Mouse (Mus musculus) embryonic fibroblast, embryonic 13.5 days (primary cell): ENCODE results near the gene Yju2. TPM values are rescaled to one million over a fixed set of nuclear protein-coding genes. Genes with fewer than 3 reads are reported as not detected.
A peak's percentile ranks its signal among the peaks of the same experiment; 100 is the strongest.

Experiments
- H3K27ac ChIP-seq: 2 replicates; pipeline ENCODE4 v1.5.1; 2012; ENCODE audit warnings: low read length, control low read depth, inconsistent platforms; ENCODE audit not compliant: insufficient read depth
- H3K4me1 ChIP-seq: 2 replicates; pipeline ENCODE4 v1.6.1; 2011; ENCODE audit warnings: low read length; ENCODE audit not compliant: control insufficient read depth, insufficient read depth
- H3K4me3 ChIP-seq: 2 replicates; pipeline ENCODE4 v1.5.1; 2011; ENCODE audit warnings: mild to moderate bottlenecking, control low read depth, low read length; ENCODE audit not compliant: insufficient read depth
- CTCF ChIP-seq: IDR thresholded peaks from 2 replicates; pipeline ENCODE4 v1.5.1; 2011; ENCODE audit warnings: mild to moderate bottlenecking, control low read depth, low read length, moderate library complexity, borderline replicate concordance; ENCODE audit not compliant: insufficient read depth
- POLR2A ChIP-seq: IDR thresholded peaks from 2 replicates; pipeline ENCODE4 v1.6.1; 2011; ENCODE audit warnings: low read depth, mild to moderate bottlenecking, control low read depth, low read length, moderate library complexity
- polyA plus RNA-seq: library from polyadenylated mRNA; stranded (reverse); fragments of >200 nt; gene quantifications from 2 replicates; pipeline ENCODE4 v1.2.4, GENCODE M21; 2011; ENCODE audit warnings: low read depth; ENCODE audit not compliant: missing spikeins, insufficient read length

Gene Yju2
- polyA plus RNA-seq, 1 experiment = 8.0 TPM

DNA sequence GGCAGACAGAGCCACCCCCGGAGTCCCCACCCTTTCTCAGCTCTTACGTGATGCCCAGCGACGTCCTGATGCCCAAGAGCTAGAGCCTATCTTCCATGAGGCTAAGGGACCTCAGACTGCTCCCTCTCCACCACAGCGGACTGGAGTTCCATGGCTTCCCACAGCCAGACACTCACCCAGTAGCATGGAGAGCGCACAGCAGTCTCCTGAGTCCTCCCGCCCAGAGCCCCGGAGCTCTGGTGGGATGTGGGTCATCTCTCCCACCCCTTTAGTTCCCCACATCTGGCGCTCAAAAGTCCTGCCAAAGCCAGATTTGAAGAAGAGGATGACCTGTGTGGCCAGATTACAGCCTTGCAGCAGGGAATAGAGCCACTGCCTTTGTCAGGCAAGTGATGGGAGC, 8.3 kb upstream of the Yju2 start:
- TF ChIP-seq CTCF (no peak), POLR2A (no peak)
- Histone ChIP-seq H3K4me3 (no peak overlapping the region), H3K27ac (no peak overlapping the region), H3K4me1 (no peaks in the 10 kb centered on the region)

DNA sequence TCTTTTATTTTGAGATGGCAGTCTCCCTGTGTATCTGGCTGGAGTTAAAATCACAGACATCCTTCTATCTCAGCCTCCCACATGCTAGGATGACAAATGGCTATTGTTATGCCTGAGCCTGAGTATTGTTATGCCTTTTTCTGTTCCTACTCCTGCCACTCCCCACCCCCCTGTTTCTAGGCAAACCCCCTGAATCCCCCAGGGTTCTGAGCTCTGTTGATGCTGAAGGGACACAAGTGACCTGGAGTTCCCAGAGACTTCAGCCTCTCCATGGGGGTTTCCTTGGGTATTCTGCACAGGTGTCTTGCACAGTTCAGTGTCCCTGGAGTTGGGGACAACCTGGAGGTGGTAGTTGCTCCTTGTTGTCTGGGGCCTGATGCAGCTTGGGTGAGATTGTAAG, 6.9 kb upstream of the Yju2 start:
- no peaks in the 10 kb centered on the region for H3K4me1 ChIP-seq
- H3K27ac ChIP-seq = no peak overlapping the region
- TF ChIP-seq POLR2A (no peak), CTCF (no peak)
- no peak overlapping the region for H3K4me3 ChIP-seq

DNA sequence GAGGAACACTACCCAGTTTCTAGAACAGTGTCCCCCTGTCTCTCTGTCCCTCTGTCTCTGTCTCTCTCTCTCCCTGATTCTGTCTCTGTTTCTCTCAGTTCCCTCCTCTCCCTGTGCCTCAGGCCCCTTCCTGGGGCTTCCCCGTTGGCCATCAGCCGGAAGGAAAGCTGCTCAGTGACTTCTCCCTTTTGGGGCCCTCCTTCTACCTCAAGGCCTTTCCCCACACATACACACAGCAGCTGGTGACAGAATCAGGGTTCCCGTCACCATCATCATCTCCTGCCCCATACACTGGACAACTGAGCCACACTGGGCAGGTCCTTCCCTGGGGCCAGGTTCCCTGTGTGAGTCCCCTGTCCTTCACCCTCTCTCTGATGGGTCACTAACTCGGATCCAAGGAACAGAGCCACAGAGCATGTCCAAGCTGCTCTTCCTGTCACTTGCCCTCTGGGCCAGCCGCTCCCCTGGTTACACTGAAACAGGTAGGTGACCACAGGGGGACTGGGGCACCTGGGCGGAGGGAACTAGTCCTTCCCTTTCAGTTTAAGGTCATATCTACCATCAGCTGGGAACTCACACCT, 6.4 kb upstream of the Yju2 start, which contains the start of gene Ebi3:
TSS of gene Ebi3 (plus strand) at position 194 of the 581 bp plus-strand sequence.
- Histone ChIP-seq H3K4me3 (no peak within 1 kb of the TSS), H3K27ac (no peak within 1 kb of the TSS), H3K4me1 (no peaks in the 10 kb centered on the region)
- TF ChIP-seq CTCF (no peak), POLR2A (no peak)

DNA sequence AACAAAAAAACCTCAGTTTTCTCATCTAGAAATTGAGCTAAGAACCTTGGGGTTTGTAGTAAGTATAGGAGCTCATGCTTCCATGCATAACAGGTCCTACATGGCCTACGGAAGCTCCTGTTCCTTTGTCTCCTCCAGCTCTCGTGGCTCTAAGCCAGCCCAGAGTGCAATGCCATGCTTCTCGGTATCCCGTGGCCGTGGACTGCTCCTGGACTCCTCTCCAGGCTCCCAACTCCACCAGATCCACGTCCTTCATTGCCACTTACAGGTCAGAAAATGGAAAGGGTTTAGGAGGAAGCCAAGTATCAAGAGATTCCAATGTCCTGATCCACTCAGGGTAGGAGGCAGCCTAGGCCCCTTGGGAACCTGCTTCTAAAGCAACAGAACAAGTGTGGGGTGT, 5.1 kb upstream of the Yju2 start:
- Histone ChIP-seq H3K4me1 (no peaks in the 10 kb centered on the region), H3K4me3 (no peak overlapping the region), H3K27ac (no peak overlapping the region)
- no peak for TF ChIP-seq CTCF
- TF ChIP-seq POLR2A = no peak

DNA sequence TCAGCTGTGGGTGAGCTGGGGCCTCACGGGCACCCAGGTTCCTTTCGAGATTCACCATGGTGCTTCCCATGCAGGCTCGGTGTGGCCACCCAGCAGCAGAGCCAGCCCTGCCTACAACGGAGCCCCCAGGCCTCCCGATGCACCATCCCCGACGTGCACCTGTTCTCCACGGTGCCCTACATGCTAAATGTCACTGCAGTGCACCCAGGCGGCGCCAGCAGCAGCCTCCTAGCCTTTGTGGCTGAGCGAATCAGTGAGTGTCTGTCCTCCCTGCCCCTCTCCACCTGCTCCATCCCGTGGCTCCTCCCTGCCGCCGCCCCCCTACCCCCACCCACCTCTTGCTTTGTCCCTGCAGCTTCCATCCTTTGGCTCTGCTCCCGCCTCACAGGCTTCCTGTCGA, 4.7 kb upstream of the Yju2 start:
- Histone ChIP-seq H3K4me1 (no peaks in the 10 kb centered on the region), H3K4me3 (no peak overlapping the region), H3K27ac (no peak overlapping the region)
- TF ChIP-seq CTCF (no peak), POLR2A (no peak)

DNA sequence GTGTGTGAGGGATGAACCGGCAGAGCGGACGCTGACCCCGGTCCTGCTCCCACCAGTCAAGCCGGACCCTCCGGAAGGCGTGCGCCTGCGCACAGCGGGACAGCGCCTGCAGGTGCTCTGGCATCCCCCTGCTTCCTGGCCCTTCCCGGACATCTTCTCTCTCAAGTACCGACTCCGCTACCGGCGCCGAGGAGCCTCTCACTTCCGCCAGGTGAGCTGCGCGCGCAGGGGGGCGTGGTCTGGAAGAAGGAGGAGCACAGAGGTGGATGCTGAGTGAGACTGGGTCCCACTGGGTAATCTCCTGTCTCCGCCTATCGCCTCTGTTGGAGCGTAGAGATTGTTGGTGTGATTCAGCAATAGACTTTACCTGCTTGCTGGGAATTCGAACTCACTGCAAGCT, 2.8 kb upstream of the Yju2 start:
- H3K4me1 ChIP-seq = peaks cover 5% of the 10 kb centered on the region; the same call in 1 of the 2 replicates
- H3K4me3 ChIP-seq = peak overlapping the region; percentile 30
- no peak overlapping the region for H3K27ac ChIP-seq
- TF ChIP-seq CTCF (no peak), POLR2A (no peak)

DNA sequence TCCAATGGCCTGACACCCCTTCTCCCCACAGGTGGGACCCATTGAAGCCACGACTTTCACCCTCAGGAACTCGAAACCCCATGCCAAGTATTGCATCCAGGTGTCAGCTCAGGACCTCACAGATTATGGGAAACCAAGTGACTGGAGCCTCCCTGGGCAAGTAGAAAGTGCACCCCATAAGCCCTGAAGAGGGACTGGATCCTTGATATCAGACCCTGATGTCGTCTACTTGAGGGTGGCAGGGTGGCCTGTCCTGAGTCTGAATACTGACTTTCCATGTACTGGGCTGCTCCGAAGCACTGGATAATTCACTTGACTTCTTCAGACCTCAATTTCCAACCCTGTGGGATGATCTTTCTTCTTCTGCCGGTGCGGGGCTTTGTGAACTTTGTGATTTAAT, 2.3 kb upstream of the Yju2 start:
- Histone ChIP-seq H3K4me3 (no peak overlapping the region), H3K4me1 (peaks cover 5% of the 10 kb centered on the region; the same call in 1 of the 2 replicates), H3K27ac (no peak overlapping the region)
- no peak for TF ChIP-seq POLR2A
- TF ChIP-seq CTCF = no peak

DNA sequence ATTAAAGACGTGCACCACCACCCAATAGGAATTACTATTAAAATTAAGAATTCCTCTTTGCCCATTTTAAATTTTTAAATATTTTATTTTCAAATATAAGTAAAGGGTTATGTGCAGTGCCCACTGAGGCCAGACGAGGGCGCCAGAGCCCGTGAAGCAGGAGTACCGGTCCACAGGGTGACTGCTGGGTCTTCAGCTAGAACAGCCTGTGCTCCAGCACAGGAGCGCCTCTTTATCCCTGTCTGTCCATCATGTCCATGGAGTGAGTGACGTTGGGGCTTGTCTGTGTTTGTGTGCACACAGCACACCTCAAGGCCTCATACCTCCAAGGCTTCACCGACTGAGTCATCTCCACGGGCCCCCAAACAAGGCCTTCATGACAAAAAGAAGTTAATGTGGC, 1.7 kb upstream of the Yju2 start:
- peaks cover 5% of the 10 kb centered on the region; the same call in 1 of the 2 replicates for H3K4me1 ChIP-seq
- peak; percentile 21; the same call in 1 of the 2 replicates for TF ChIP-seq POLR2A
- peak; percentile 85 for TF ChIP-seq CTCF
- H3K27ac ChIP-seq = no peak overlapping the region
- no peak overlapping the region for H3K4me3 ChIP-seq

DNA sequence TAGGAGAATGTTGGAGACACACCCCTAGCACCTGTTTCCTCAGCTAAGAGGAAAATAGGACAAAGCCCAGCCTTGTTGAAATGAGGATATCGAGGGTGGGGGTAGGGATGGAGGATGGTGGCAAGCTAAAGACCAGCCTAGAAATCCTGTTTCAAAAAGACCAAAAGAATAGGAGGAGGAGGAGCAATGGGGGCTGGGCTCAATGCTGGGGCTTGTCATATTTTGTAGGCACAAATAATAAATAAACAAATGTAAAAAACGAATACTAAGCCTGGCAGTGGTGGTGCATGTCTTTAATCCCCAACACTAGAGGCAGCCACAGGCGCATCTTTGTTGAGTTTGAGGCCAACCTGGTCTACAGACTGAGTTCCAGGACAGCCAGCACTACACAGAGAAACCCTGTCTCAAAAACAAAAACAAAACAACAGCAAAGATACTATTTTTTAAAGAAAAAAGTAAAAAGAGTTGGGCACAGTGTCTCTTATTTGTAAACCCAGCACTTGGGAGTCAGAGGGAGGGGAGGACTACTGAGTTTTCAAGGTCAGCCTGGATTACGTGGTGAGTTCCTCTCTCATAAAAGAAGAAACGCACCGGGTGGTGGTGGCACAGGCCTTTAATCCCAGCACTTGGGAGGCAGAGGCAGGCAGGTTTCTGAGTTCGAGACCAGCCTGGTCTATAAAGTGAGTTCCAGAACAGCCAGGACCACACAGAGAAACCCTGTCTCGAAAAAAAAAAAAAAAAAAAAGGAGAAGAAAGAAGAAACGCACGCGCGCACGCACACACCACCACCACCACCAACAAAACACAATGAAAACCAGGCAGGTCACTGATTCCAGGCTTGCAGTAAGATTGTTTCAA, 944 bp upstream of the Yju2 start:
- TF ChIP-seq POLR2A (no peak), CTCF (no peak)
- Histone ChIP-seq H3K4me3 (peak overlapping the region; percentile 49), H3K4me1 (peaks cover 5% of the 10 kb centered on the region; the same call in 1 of the 2 replicates), H3K27ac (no peak overlapping the region)

DNA sequence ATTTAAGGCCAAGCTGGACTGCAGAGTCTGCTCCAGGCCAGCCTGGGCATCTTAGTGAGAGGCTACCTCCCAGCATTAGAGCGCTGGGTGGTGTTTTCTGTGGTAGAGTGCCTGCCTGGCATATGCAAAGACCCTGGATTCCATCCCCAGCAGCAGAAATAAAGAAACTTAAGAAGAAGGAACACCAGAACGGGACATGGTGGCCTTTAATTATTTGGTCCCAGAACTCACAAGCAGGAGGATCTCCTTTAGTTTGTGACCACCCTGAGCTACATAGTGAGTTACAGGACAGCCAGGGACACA, 364 bp upstream of the Yju2 start:
- Histone ChIP-seq H3K27ac (no peak overlapping the region), H3K4me1 (peaks cover 5% of the 10 kb centered on the region; the same call in 1 of the 2 replicates), H3K4me3 (peak overlapping the region; percentile 49)
- TF ChIP-seq POLR2A = no peak; the same call in 1 of the 2 replicates
